In genomic region chr5:111270246-111271002, GRCm38 (mm10) we compare ENCODE assay signal across 8 mouse cellular contexts.
DNase-seq lines count a peak whose midpoint lies in the region; ATAC-seq lines count a peak whose summit lies in the region.
"Had no signal": no experiment of that assay in that cellular context is flagged by ENCODE, and none has a peak within 500 bp of the region (broad histone marks: within the 10 kb centered on the region; RNA-seq: fewer than 3 reads in every experiment).

No protein-coding gene starts in this region.

- intact Hi-C loops in left cerebral cortex, postnatal 4 days (cut with DNase I), result loop anchor here (10.0 kb wide), 1 partner anchor 64 kb away; the partner anchor contains the start of gene Pitpnb
- intact Hi-C loops in left cerebral cortex, postnatal 14 days (cut with DNase I), result loop anchor here (10.0 kb wide), 1 partner anchor 884 kb away; no protein-coding TSS in a partner anchor

- no peak overlapping the region for H3K4me3 ChIP-seq in hindbrain, embryonic 15.5 days
- H3K4me3 ChIP-seq in neural tube, embryonic 15.5 days (replicated peaks), result no peak overlapping the region
- H3K4me3 ChIP-seq: gastrocnemius, adult 2 months had no signal

- peaks cover 24% of the 10 kb centered on the region for H3K4me1 ChIP-seq in hindbrain, embryonic 15.5 days (replicated peaks)
- H3K4me1 ChIP-seq in neural tube, embryonic 15.5 days, result peaks cover 14% of the 10 kb centered on the region

- ATAC-seq in hindbrain, embryonic 15.5 days (ENCODE audit: low FRiP score, low read depth), result peak; percentile 64; the same call in 1 of the 2 replicates
- ATAC-seq in neural tube, embryonic 15.5 days (ENCODE audit: low FRiP score), result no peak

- H3K27ac ChIP-seq in hindbrain, embryonic 15.5 days (replicated peaks), result peak overlapping the region; percentile 35; the same call in 1 of the 2 replicates
- peak overlapping the region; percentile 33; the same call in 1 of the 2 replicates for H3K27ac ChIP-seq in neural tube, embryonic 15.5 days (replicated peaks)

- H3K4me2 ChIP-seq in hindbrain, embryonic 15.5 days, result no peak overlapping the region
- H3K4me2 ChIP-seq in neural tube, embryonic 15.5 days, result no peak overlapping the region

- peaks cover 27% of the 10 kb centered on the region for H3K36me3 ChIP-seq in hindbrain, embryonic 15.5 days
- peaks cover 51% of the 10 kb centered on the region for H3K36me3 ChIP-seq in neural tube, embryonic 15.5 days

- peak; percentile 39 for DNase-seq in embryo, embryonic 10 days (ENCODE audit: low spot score)
- DNase-seq in embryo, embryonic 11 days, result no peak
- DNase-seq in left cerebral cortex, postnatal 4 days, result peak; percentile 63
- DNase-seq in left cerebral cortex, postnatal 14 days (ENCODE audit: low spot score in 2 of 2), result no peak
- no peak for DNase-seq in gastrocnemius, postnatal 10 days

- no peaks in the 10 kb centered on the region for H3K9me3 ChIP-seq in hindbrain, embryonic 15.5 days
- H3K9me3 ChIP-seq in neural tube, embryonic 15.5 days (replicated peaks), result no peaks in the 10 kb centered on the region

- H3K27me3 ChIP-seq in hindbrain, embryonic 15.5 days, result no peaks in the 10 kb centered on the region
- H3K27me3 ChIP-seq in neural tube, embryonic 15.5 days (replicated peaks), result no peaks in the 10 kb centered on the region

- 44% methylated on average over 15 of the region's 15 CpGs for WGBS in hindbrain, embryonic 15.5 days
- WGBS in neural tube, embryonic 15.5 days, result 54% methylated on average over 15 of the region's 15 CpGs

- H3K9ac ChIP-seq in hindbrain, embryonic 15.5 days, result no peak overlapping the region
- no peak overlapping the region for H3K9ac ChIP-seq in neural tube, embryonic 15.5 days (replicated peaks)

Comparison
In these comparisons a context has a peak if more than half of its experiments do, and no peak if none do; other contexts are left out.
1. DNase-seq: peak in embryo, embryonic 10 days (single experiment) and left cerebral cortex, postnatal 4 days (single experiment); none in embryo, embryonic 11 days (single experiment), left cerebral cortex, postnatal 14 days (0 of 2) and gastrocnemius, postnatal 10 days (single experiment).